Mouse (Mus musculus): Measurements from ENCODE around the gene Fam166a. TPM values are rescaled to one million over a fixed set of nuclear protein-coding genes. Genes with fewer than 3 reads are reported as not detected.

Gene Fam166a
- polyA plus RNA-seq, 1 experiment: 0.55 TPM

GRCm38 (mm10) chr2:25227406-25227805 is 8.9 kb downstream of the Fam166a start:
- TF ChIP-seq POLR2A (IDR thresholded peaks at IDR 0.05; ENCODE audit: low read depth, low read length) (no peak), CTCF (conservative IDR thresholded peaks at IDR 0.05; ENCODE audit: insufficient read depth, insufficient read length, low read depth, low read length) (no peak)
- no peaks in the 10 kb centered on the region; the same call in 1 of the 2 replicates for H3K4me1 ChIP-seq (ENCODE audit: control insufficient read depth, insufficient read depth, low read length)
- H3K4me3 ChIP-seq (ENCODE audit: insufficient read depth, low read depth, low read length): no peak overlapping the region
- H3K36me3 ChIP-seq (ENCODE audit: control insufficient read depth, insufficient read depth, low read length): no peaks in the 10 kb centered on the region
- H3K27ac ChIP-seq (ENCODE audit: insufficient read depth, low read depth, low read length): no peak overlapping the region
- no peak for DNase-seq
- 86% methylated on average over 4 of the region's 4 CpGs for WGBS
- no peaks in the 10 kb centered on the region for H3K27me3 ChIP-seq (replicated peaks; ENCODE audit: control insufficient read depth, insufficient read depth, low read length)

DNA sequence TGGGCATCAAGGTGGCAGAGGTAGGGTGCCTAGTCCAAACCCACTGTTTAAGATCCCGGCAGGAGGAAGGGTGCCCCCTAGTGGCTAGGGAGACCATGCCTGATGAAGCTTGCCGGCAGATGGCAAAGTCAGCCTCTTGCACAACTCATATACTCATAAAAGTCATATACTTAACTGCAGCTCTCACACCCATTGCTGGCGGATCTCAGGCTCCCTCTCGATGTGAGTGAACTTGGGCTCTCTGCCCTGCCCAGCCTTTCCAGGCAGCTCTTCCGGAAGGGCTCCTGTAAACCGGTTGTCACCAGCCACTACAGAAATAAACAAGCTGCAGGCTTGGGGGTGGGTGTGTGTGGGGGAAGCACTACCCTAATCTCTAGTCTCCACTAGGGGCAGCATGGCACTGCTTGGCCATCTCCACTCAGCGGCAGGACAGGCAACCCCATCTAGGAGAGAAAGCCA is 9.9 kb downstream of the Fam166a start:
- WGBS: under 1% methylated on average over 7 of the region's 7 CpGs
- no peaks in the 10 kb centered on the region for H3K36me3 ChIP-seq (ENCODE audit: control insufficient read depth, insufficient read depth, low read length)
- H3K4me1 ChIP-seq (ENCODE audit: control insufficient read depth, insufficient read depth, low read length): no peaks in the 10 kb centered on the region; the same call in 1 of the 2 replicates
- peak overlapping the region; percentile 32 for H3K27ac ChIP-seq (ENCODE audit: insufficient read depth, low read depth, low read length)
- DNase-seq: peak; percentile 96
- no peaks in the 10 kb centered on the region for H3K27me3 ChIP-seq (replicated peaks; ENCODE audit: control insufficient read depth, insufficient read depth, low read length)
- TF ChIP-seq POLR2A (IDR thresholded peaks at IDR 0.05; ENCODE audit: low read depth, low read length) (peak; percentile 10), CTCF (conservative IDR thresholded peaks at IDR 0.05; ENCODE audit: insufficient read depth, insufficient read length, low read depth, low read length) (peak; percentile 93)
- peak overlapping the region; percentile 4 for H3K4me3 ChIP-seq (ENCODE audit: insufficient read depth, low read depth, low read length)

- Histone ChIP-seq H3K27me3 (replicated peaks; ENCODE audit: control insufficient read depth, insufficient read depth, low read length) (no peaks in the 10 kb centered on the region), H3K4me1 (ENCODE audit: control insufficient read depth, insufficient read depth, low read length) (no peaks in the 10 kb centered on the region; the same call in 1 of the 2 replicates), H3K4me3 (ENCODE audit: insufficient read depth, low read depth, low read length) (no peak overlapping the region), H3K36me3 (ENCODE audit: control insufficient read depth, insufficient read depth, low read length) (no peaks in the 10 kb centered on the region), H3K27ac (ENCODE audit: insufficient read depth, low read depth, low read length) (no peak overlapping the region)
- WGBS: 74% methylated on average over 6 of the region's 6 CpGs
- no peak for DNase-seq
- TF ChIP-seq POLR2A (IDR thresholded peaks at IDR 0.05; ENCODE audit: low read depth, low read length): no peak
- no peak for TF ChIP-seq CTCF (conservative IDR thresholded peaks at IDR 0.05; ENCODE audit: insufficient read depth, insufficient read length, low read depth, low read length)
Observed at GRCm38 (mm10) chr2:25228995-25229530, 10.5 kb downstream of the Fam166a start.

- Histone ChIP-seq H3K4me1 (ENCODE audit: control insufficient read depth, insufficient read depth, low read length) (no peaks in the 10 kb centered on the region; the same call in 1 of the 2 replicates), H3K36me3 (ENCODE audit: control insufficient read depth, insufficient read depth, low read length) (no peaks in the 10 kb centered on the region), H3K27ac (ENCODE audit: insufficient read depth, low read depth, low read length) (no peak overlapping the region), H3K4me3 (ENCODE audit: insufficient read depth, low read depth, low read length) (no peak overlapping the region), H3K27me3 (replicated peaks; ENCODE audit: control insufficient read depth, insufficient read depth, low read length) (no peaks in the 10 kb centered on the region)
- no peak for TF ChIP-seq POLR2A (IDR thresholded peaks at IDR 0.05; ENCODE audit: low read depth, low read length)
- TF ChIP-seq CTCF (conservative IDR thresholded peaks at IDR 0.05; ENCODE audit: insufficient read depth, insufficient read length, low read depth, low read length): no peak
- no peak for DNase-seq
- WGBS: 92% methylated on average over 5 of the region's 5 CpGs
Observed at GRCm38 (mm10) chr2:25229582-25229981, 11.0 kb downstream of the Fam166a start.

- Histone ChIP-seq H3K27ac (ENCODE audit: insufficient read depth, low read depth, low read length) (no peak overlapping the region), H3K36me3 (ENCODE audit: control insufficient read depth, insufficient read depth, low read length) (no peaks in the 10 kb centered on the region), H3K4me3 (ENCODE audit: insufficient read depth, low read depth, low read length) (no peak overlapping the region), H3K4me1 (ENCODE audit: control insufficient read depth, insufficient read depth, low read length) (peaks cover 2% of the 10 kb centered on the region; the same call in 1 of the 2 replicates), H3K27me3 (replicated peaks; ENCODE audit: control insufficient read depth, insufficient read depth, low read length) (no peaks in the 10 kb centered on the region)
- DNase-seq: no peak
- no peak for TF ChIP-seq CTCF (conservative IDR thresholded peaks at IDR 0.05; ENCODE audit: insufficient read depth, insufficient read length, low read depth, low read length)
- TF ChIP-seq POLR2A (IDR thresholded peaks at IDR 0.05; ENCODE audit: low read depth, low read length): no peak
- WGBS: 78% methylated on average over 7 of the region's 7 CpGs
Observed at GRCm38 (mm10) chr2:25230581-25230980, 12.0 kb downstream of the Fam166a start.

- peaks cover 7% of the 10 kb centered on the region for H3K4me1 ChIP-seq (ENCODE audit: control insufficient read depth, insufficient read depth, low read length)
Observed at GRCm38 (mm10) chr2:25231038-25231437, 12.5 kb downstream of the Fam166a start.

GRCm38 (mm10) chr2:25233421-25233820 is 14.9 kb downstream of the Fam166a start:
- DNase-seq: no peak
- peak overlapping the region; percentile 29 for H3K4me3 ChIP-seq (ENCODE audit: insufficient read depth, low read depth, low read length)
- peak overlapping the region; percentile 65 for H3K27ac ChIP-seq (ENCODE audit: insufficient read depth, low read depth, low read length)
- H3K27me3 ChIP-seq (replicated peaks; ENCODE audit: control insufficient read depth, insufficient read depth, low read length): no peaks in the 10 kb centered on the region
- WGBS: 62% methylated on average over 4 of the region's 4 CpGs
- TF ChIP-seq POLR2A (IDR thresholded peaks at IDR 0.05; ENCODE audit: low read depth, low read length): no peak
- TF ChIP-seq CTCF (conservative IDR thresholded peaks at IDR 0.05; ENCODE audit: insufficient read depth, insufficient read length, low read depth, low read length): no peak
- H3K4me1 ChIP-seq (ENCODE audit: control insufficient read depth, insufficient read depth, low read length): peaks cover 12% of the 10 kb centered on the region
- no peaks in the 10 kb centered on the region for H3K36me3 ChIP-seq (ENCODE audit: control insufficient read depth, insufficient read depth, low read length)

More at GRCm38 (mm10) chr2:25231038-25231437, 12.5 kb downstream of the Fam166a start:
- H3K27ac ChIP-seq (ENCODE audit: insufficient read depth, low read depth, low read length): no peak overlapping the region
- no peak overlapping the region for H3K4me3 ChIP-seq (ENCODE audit: insufficient read depth, low read depth, low read length)
- H3K27me3 ChIP-seq (replicated peaks; ENCODE audit: control insufficient read depth, insufficient read depth, low read length): no peaks in the 10 kb centered on the region
- 70% methylated on average over 12 of the region's 12 CpGs for WGBS
- no peaks in the 10 kb centered on the region for H3K36me3 ChIP-seq (ENCODE audit: control insufficient read depth, insufficient read depth, low read length)
- no peak for DNase-seq
- TF ChIP-seq CTCF (conservative IDR thresholded peaks at IDR 0.05; ENCODE audit: insufficient read depth, insufficient read length, low read depth, low read length) (no peak), POLR2A (IDR thresholded peaks at IDR 0.05; ENCODE audit: low read depth, low read length) (no peak)

Data from kidney, adult 2 months (tissue).